Mouse (Mus musculus) neural tube, embryonic 14.5 days (tissue): ENCODE data around the gene Cachd1. TPM values are rescaled to one million over a fixed set of nuclear protein-coding genes. Genes with fewer than 3 reads are reported as not detected.
A peak's percentile ranks its signal among the peaks of the same experiment; 100 is the strongest.

Experiments used
- ATAC-seq: fragments of 200-750 bp; cut with Nextera tagmentation; 2 replicates; pipeline ENCODE4 v1.8.0; 2017; ENCODE audit warnings: low read depth, mild to moderate bottlenecking, moderate TSS enrichment, moderate library complexity
- H3K27ac ChIP-seq: fragments of 300-500 bp; sonication (generic); 2 replicates; pipeline ENCODE4 v1.5.1; 2014; ENCODE audit warnings: low read depth, mild to moderate bottlenecking, control low read depth, low read length, moderate library complexity, mixed read lengths
- H3K27me3 ChIP-seq: fragments of 300-500 bp; sonication (generic); 2 replicates; pipeline ENCODE4 v1.6.1; 2014; ENCODE audit warnings: low read length; ENCODE audit not compliant: control insufficient read depth, insufficient read depth
- H3K36me3 ChIP-seq: fragments of 300-500 bp; sonication (generic); 2 replicates; pipeline ENCODE4 v1.6.1; 2014; ENCODE audit warnings: low read length, mixed read lengths; ENCODE audit not compliant: control insufficient read depth, insufficient read depth
- H3K4me1 ChIP-seq: fragments of 300-500 bp; sonication (generic); 2 replicates; pipeline ENCODE4 v1.6.1; 2014; ENCODE audit warnings: low read length; ENCODE audit not compliant: control insufficient read depth, insufficient read depth
- H3K4me2 ChIP-seq: fragments of 300-500 bp; sonication (generic); 2 replicates; pipeline ENCODE4 v1.6.1; 2014; ENCODE audit warnings: mild to moderate bottlenecking, low read depth, low read length, control low read depth
- H3K4me3 ChIP-seq: fragments of 300-500 bp; sonication (generic); 2 replicates; pipeline ENCODE4 v1.5.1; 2014; ENCODE audit warnings: low read depth, low read length, control low read depth, mixed read lengths
- H3K9ac ChIP-seq: fragments of 300-500 bp; sonication (generic); replicated peaks from 2 replicates; pipeline ENCODE4 v1.6.1; 2014; ENCODE audit warnings: low read depth, mild to moderate bottlenecking, control low read depth, low read length, mixed read lengths
- H3K9me3 ChIP-seq: fragments of 300-500 bp; sonication (generic); 2 replicates; pipeline ENCODE4 v1.6.1; 2016; ENCODE audit warnings: low read length; ENCODE audit not compliant: control insufficient read depth
- WGBS: fragments of 180-500 bp; shearing (Covaris S2); extraction: QIAGEN DNeasy Blood & Tissue Kit; methylation state at CpG from one replicate; pipeline ENCODE4 v1.1.7; 2014; 5-methylcytosine and 5-hydroxymethylcytosine counted together
- polyA plus RNA-seq: library from polyadenylated mRNA; unstranded; fragments of >200 nt; fragmentation: Nextera tagmentation; extraction: Ambion mirVana; gene quantifications from 2 replicates; pipeline ENCODE4 v1.2.1, GENCODE M21; 2014

Cachd1 gene
- polyA plus RNA-seq, 1 experiment from 2014 or later: 15.3 TPM

DNA sequence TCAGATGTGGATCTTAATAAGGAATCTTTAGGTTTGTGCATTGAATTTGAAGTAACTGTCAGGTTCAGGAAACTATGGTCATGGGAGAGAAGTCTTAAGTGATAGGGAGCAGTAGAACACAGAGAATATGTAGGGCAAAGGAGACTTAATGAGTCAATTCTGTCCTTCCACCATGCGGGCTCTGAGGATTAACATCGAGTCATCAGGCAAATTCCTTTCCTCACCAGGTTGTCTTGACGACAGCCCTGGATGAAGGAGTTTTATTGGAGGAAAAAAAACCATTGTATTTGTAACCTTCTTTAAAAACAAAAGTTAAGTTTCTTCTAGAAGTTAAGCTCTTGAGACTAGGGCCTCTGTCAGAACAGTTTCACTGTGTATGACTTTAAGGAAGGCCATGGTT is 100.9 kb downstream of the Cachd1 start:
- 33% methylated on average over 3 of the region's 3 CpGs for WGBS
- Histone ChIP-seq H3K4me2 (no peak overlapping the region), H3K9me3 (no peaks in the 10 kb centered on the region), H3K27ac (no peak overlapping the region), H3K4me1 (no peaks in the 10 kb centered on the region), H3K4me3 (no peak overlapping the region), H3K36me3 (no peaks in the 10 kb centered on the region), H3K9ac (no peak overlapping the region), H3K27me3 (no peaks in the 10 kb centered on the region)
- no peak for ATAC-seq

DNA sequence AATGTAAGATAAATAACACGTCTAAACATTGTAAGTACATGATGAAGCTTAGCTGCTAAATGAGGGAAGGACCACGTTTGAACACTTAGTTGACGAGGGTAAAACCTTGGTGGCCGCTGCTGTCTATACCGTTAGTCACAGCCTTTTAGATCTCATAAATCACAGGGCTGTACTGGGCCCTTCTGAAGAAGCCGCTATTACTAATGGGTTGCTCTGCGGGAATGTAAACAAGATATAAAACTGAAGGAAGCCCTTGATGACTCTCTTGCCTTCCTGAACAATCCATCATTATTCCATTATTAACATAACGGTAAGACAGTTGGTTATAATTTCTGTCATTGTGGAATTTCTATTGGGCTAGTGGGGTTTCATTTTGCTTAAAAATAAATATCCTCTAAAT is 102.9 kb downstream of the Cachd1 start:
- no peak overlapping the region for H3K4me3 ChIP-seq
- no peaks in the 10 kb centered on the region for H3K9me3 ChIP-seq
- H3K4me1 ChIP-seq: no peaks in the 10 kb centered on the region
- no peak for ATAC-seq
- H3K27me3 ChIP-seq: no peaks in the 10 kb centered on the region
- H3K9ac ChIP-seq: no peak overlapping the region
- no peak overlapping the region for H3K27ac ChIP-seq
- no peaks in the 10 kb centered on the region for H3K36me3 ChIP-seq
- 26% methylated on average over 8 of the region's 8 CpGs for WGBS
- H3K4me2 ChIP-seq: no peak overlapping the region

DNA sequence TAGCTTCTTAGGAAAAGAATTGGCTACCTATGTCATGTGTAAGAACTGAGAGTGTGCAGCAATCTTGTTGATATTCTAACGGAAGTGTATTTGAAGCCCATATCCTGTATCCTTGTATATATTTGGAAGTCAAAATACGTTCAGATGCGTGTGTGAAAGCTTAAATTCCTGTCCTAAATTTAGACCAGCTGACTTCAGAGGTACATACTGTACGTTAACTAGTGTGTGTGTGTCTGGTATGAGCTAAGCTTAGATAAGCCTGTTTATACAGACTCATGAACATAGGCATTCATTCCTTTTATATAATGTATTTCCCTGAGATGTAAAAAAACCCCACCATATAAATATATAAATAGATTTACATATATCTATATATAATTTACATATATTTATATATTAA is 103.6 kb downstream of the Cachd1 start:
- no peak for ATAC-seq
- 86% methylated on average over 4 of the region's 4 CpGs for WGBS

DNA sequence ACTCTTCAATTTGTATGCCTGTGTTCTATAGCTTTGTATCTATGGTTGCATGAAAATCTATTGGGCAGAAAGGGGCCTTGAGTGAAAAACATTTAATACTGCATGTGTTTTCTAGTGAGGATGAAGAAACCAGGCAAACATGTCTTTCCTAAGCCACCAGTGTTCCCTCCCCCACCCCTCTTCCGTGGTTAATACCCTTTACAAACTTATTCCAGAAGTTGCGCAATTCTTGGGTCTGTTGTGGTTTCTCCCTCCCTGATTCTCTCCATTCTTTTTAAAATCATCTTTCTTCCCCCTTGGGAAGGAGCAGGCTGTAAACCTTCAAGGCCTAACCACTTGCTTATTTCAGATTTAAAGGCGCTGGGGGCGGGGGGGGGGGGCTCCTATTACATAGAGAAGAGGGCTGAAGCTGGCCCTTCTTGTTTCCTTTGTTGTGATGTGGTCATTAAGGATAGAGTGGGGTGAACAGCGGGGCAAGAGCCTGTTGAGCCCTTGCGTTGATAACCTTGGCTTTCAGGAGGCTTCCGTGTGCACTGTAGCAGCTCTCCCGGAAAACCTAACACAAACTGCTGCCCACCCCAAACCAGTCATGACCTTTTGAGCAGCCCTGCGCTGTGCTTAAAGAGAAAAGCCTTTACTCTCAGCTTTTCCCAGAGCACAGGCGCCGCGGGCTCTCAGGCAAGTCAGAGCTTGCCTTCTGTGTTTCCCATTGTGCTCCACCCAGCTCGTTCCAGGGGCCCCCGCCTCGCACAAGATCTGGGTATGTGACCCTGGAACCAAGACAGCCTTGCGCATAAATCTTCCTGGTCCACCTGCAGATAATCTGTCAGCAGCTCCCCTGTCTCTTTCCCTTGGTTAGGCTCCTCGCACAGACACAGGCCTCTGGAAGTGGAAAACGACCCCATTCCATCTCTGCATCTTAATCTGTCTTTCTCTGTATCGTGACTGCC is 109.6 kb downstream of the Cachd1 start:
- no peak overlapping the region for H3K4me2 ChIP-seq
- H3K4me3 ChIP-seq: no peak overlapping the region
- 6% methylated on average over 19 of the region's 19 CpGs for WGBS
- ATAC-seq: peak; percentile 70; the same call in 1 of the 2 replicates
- H3K4me1 ChIP-seq: peaks cover 25% of the 10 kb centered on the region
- 0 out of 2 replicates have a peak overlapping the region, but pooled peaks have one; percentile 2 for H3K9ac ChIP-seq
- H3K27ac ChIP-seq: no peak overlapping the region
- no peaks in the 10 kb centered on the region for H3K9me3 ChIP-seq
- no peaks in the 10 kb centered on the region for H3K27me3 ChIP-seq
- no peaks in the 10 kb centered on the region for H3K36me3 ChIP-seq

More for the DNA sequence above, 103.6 kb downstream of the Cachd1 start:
- no peak overlapping the region for H3K4me2 ChIP-seq
- no peak overlapping the region for H3K9ac ChIP-seq
- H3K27me3 ChIP-seq: no peaks in the 10 kb centered on the region
- no peaks in the 10 kb centered on the region for H3K36me3 ChIP-seq
- H3K4me3 ChIP-seq: no peak overlapping the region
- no peaks in the 10 kb centered on the region for H3K4me1 ChIP-seq
- H3K27ac ChIP-seq: no peak overlapping the region
- H3K9me3 ChIP-seq: no peaks in the 10 kb centered on the region

DNA sequence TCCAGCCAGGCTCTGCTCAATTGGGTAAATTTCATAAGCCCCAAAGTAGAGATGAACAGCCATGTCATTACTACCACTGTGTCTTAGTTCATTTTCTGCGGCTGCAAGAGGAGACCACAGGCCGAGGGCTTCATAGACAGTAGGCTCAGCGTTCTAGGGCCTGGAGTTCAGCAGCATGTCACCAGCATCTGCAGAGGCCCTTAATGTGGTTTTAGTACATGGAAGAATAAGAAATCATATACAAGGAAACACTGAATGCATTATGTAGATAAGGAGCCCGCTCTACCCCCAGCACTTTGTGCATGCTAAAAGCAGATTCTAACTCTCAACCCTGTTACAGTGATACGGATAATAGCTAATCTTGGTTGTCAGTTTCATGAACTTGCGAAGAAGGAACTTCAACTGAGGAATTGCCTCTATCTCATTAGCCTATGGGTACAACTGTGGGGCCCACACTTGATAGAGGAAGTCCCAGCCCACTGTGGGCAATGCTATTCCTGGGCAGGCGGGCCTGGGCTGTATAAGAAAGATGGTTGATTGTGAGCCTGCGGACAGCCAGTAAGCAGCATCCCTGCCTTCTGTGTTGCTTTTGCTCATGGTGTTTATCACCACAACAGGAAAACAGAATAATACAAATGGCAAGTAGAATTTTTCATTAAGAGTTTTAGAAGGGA is 110.4 kb downstream of the Cachd1 start:
- Histone ChIP-seq H3K27ac (no peak overlapping the region), H3K4me3 (no peak overlapping the region), H3K4me2 (no peak overlapping the region), H3K9ac (no peak overlapping the region), H3K36me3 (no peaks in the 10 kb centered on the region), H3K9me3 (no peaks in the 10 kb centered on the region), H3K4me1 (peaks cover 25% of the 10 kb centered on the region), H3K27me3 (no peaks in the 10 kb centered on the region)
- 64% methylated on average over 8 of the region's 8 CpGs for WGBS
- ATAC-seq: peak; percentile 36; the same call in 1 of the 2 replicates

DNA sequence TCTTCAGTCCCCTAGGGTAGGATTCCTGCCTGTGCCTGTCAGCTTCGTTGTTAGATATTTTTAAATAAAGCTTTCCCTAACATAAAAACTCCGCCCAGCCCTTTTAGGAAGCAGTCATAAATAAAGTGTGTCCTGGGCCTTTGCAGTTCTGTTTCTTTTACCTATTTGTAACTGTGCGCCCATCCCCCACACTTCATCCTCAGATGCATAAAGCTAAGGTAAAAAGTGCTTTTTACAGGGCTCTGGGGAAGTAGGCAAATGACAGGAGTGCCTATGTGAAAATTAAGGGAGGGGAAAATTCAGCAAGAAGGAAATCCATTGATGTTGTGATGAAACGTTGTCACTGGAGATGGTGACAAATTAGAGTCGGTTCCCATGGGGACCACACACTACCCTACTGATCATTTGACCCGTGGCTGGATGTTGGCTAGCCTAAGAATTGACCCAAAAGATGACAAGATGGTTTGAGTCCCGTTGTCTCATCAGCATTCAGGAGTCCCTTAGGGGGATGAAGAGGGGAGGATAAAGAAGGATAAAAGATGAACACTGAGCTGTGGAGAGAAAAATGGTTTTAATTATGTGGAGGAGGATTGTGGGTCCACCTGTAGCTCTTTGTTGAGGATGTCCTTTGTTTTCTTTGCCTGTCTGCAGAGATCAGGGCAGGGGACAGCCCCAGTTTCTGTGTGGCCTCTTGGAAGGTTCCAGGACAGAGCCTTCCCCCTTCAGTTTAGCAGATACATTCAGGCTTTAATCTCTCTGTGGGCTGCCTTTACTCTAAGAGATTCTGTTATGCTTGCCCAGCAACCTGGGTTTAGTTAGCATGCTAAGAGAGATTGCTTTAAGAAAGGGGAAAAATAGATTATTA is 113.9 kb downstream of the Cachd1 start:
- Histone ChIP-seq H3K9me3 (no peaks in the 10 kb centered on the region), H3K36me3 (no peaks in the 10 kb centered on the region), H3K4me3 (no peak overlapping the region), H3K27me3 (no peaks in the 10 kb centered on the region), H3K9ac (no peak overlapping the region), H3K27ac (no peak overlapping the region), H3K4me2 (no peak overlapping the region), H3K4me1 (peaks cover 25% of the 10 kb centered on the region)
- ATAC-seq: peak; percentile 41; the same call in 1 of the 2 replicates
- 15% methylated on average over 7 of the region's 7 CpGs for WGBS

DNA sequence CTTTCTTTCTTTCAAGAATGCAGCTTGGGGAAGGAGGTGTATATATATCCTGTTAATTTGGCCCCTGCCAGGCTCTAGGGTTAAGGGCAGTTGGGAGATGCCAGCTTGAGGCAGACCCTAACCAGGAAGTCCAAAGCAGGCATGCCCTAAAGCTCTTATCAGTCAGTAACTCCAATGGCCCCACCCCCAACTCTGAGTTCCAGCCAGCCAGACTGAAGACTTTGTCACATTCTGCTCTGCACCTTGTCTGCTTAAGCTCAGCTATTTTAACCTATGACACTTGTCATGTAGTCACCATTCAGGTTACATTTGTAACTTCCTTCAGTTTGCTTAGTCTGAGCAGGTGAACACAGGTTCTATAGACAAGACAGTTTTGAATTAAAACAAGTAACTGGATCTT is 117.3 kb downstream of the Cachd1 start:
- no peaks in the 10 kb centered on the region for H3K9me3 ChIP-seq
- no peaks in the 10 kb centered on the region for H3K36me3 ChIP-seq
- no peak overlapping the region for H3K27ac ChIP-seq
- no peak overlapping the region for H3K4me2 ChIP-seq
- H3K4me1 ChIP-seq: peaks cover 15% of the 10 kb centered on the region; the same call in 1 of the 2 replicates
- ATAC-seq: no peak
- H3K27me3 ChIP-seq: no peaks in the 10 kb centered on the region
- H3K4me3 ChIP-seq: no peak overlapping the region
- H3K9ac ChIP-seq: no peak overlapping the region

DNA sequence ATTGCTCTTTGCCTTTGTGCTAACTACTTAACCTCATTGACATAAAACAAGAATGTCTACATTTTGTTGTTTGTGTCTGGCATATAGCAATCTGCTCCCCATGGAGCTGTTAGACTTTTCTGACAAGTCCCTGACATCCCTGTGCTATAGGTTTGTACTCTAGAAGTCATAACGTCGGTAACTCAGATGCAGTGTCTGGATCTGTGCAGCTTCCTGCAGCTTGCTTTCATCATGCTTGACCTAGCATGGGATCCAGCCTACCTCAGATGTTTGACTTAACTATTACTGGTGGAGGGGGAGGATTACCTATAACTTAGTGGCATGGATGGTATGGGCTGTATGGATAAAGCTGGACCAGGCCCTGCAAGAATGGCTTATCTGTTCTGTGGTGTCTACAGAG is 117.7 kb downstream of the Cachd1 start:
- Histone ChIP-seq H3K4me3 (no peak overlapping the region), H3K27me3 (no peaks in the 10 kb centered on the region), H3K9ac (no peak overlapping the region), H3K27ac (no peak overlapping the region), H3K36me3 (no peaks in the 10 kb centered on the region), H3K9me3 (no peaks in the 10 kb centered on the region), H3K4me1 (peaks cover 15% of the 10 kb centered on the region; the same call in 1 of the 2 replicates), H3K4me2 (no peak overlapping the region)
- WGBS: 83% methylated on average over 2 of the region's 2 CpGs
- no peak for ATAC-seq
